Mouse (Mus musculus) megakaryocyte, embryonic 14.5 days (primary cell): ENCODE data around the gene Fbln5. TPM values are rescaled to one million over a fixed set of nuclear protein-coding genes. Genes with fewer than 3 reads are reported as not detected.
A peak's percentile ranks its signal among the peaks of the same experiment; 100 is the strongest.

ENCODE experiments used
- H3K27me3 ChIP-seq: replicated peaks from 2 replicates; pipeline ENCODE3; 2012; ENCODE audit warnings: inconsistent platforms
- H3K36me3 ChIP-seq: replicated peaks from 2 replicates; pipeline ENCODE3; 2012; ENCODE audit warnings: low read length, inconsistent platforms, mixed read lengths
- H3K4me1 ChIP-seq: 2 replicates; pipeline ENCODE4 v1.6.1; 2012; ENCODE audit warnings: inconsistent platforms
- H3K4me3 ChIP-seq: replicated peaks from 2 replicates; pipeline ENCODE3; 2012; ENCODE audit warnings: moderate library complexity, mild to moderate bottlenecking, inconsistent platforms
- H3K9me3 ChIP-seq: 2 replicates; pipeline ENCODE4 v1.6.1; 2012; ENCODE audit warnings: inconsistent platforms
- FLI1 ChIP-seq: IDR thresholded peaks from 2 replicates; pipeline ENCODE4 v1.6.1; 2012; ENCODE audit warnings: low read length, inconsistent platforms, mixed read lengths
- GATA1 ChIP-seq: IDR thresholded peaks from 3 replicates; pipeline ENCODE4 v1.6.1; 2012; ENCODE audit warnings: mixed read lengths, low read length, inconsistent platforms, borderline replicate concordance
- polyA plus RNA-seq: library from polyadenylated mRNA; stranded (reverse); fragments of >175 nt; gene quantifications from 2 replicates; pipeline ENCODE4 v1.2.3, GENCODE M21; 2012; ENCODE audit warnings: low replicate concordance; ENCODE audit not compliant: insufficient read depth

Gene Fbln5
- polyA plus RNA-seq, 1 experiment, result not detected

- H3K4me1 ChIP-seq, result peaks cover 7% of the 10 kb centered on the region; the same call in 1 of the 2 replicates
Measured at GRCm38 (mm10) chr12:101740045-101740444, 78.8 kb downstream of the Fbln5 start.

GRCm38 (mm10) chr12:101718755-101719150 lies 100.1 kb downstream of the Fbln5 start:
- H3K4me3 ChIP-seq, result peak overlapping the region; percentile 92
- TF ChIP-seq GATA1, result no peak
- TF ChIP-seq FLI1, result no peak

More at GRCm38 (mm10) chr12:101740045-101740444, 78.8 kb downstream of the Fbln5 start:
- Histone ChIP-seq H3K9me3 (peaks cover 10% of the 10 kb centered on the region), H3K27me3 (no peaks in the 10 kb centered on the region), H3K4me3 (no peak overlapping the region), H3K36me3 (no peaks in the 10 kb centered on the region)
- no peak for TF ChIP-seq FLI1
- no peak for TF ChIP-seq GATA1

DNA sequence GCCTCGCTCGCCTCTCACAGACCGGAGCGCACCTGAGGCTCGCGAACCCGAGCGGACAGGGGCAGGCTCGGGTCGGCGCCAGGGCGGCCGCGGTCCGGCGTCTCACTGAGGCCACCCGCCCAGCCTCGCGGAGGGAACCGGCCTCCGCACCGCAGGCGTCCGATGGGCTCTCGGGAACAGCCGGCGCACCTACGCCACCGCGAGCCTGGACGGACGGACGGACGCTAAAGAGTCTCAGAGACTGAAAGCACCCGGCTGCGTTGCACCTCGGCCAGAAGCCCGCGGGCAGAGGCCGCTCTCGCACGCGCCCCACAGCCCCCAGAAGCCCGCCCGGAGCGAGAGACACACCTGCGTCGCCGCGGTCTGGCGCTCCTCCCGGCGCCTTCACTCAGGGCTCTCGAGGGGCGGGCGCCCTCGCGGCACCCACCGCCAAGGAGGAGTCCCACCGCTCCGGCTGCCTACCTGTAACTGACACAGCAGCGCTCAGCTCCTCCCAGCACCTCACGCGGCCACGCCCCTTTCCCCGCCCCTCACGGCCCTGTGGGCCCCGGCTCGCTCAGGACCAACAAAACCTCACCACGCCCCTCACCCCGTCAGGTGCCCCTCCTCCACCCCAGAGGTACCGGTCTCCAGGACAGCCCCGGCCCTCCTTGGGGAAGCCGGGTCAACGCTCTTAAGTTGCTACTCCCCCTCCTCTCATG lies 100.7 kb downstream of the Fbln5 start, which contains the start of gene Tc2n:
TSS of gene Tc2n (minus strand) at position 470 of the 701 bp plus-strand sequence.
- Histone ChIP-seq H3K27me3 (peaks cover 26% of the 10 kb centered on the region), H3K4me3 (peak within 1 kb of the TSS; percentile 92), H3K9me3 (no peaks in the 10 kb centered on the region), H3K36me3 (no peaks in the 10 kb centered on the region), H3K4me1 (peaks cover 13% of the 10 kb centered on the region)
- no peak for TF ChIP-seq GATA1
- TF ChIP-seq FLI1, result no peak

More at GRCm38 (mm10) chr12:101718755-101719150, 100.1 kb downstream of the Fbln5 start:
- peaks cover 26% of the 10 kb centered on the region for H3K27me3 ChIP-seq
- no peaks in the 10 kb centered on the region for H3K9me3 ChIP-seq
- peaks cover 13% of the 10 kb centered on the region for H3K4me1 ChIP-seq
- H3K36me3 ChIP-seq, result no peaks in the 10 kb centered on the region

- Histone ChIP-seq H3K9me3 (no peaks in the 10 kb centered on the region), H3K4me3 (no peak overlapping the region), H3K4me1 (no peaks in the 10 kb centered on the region), H3K36me3 (no peaks in the 10 kb centered on the region), H3K27me3 (no peaks in the 10 kb centered on the region)
- TF ChIP-seq FLI1, result no peak
- no peak for TF ChIP-seq GATA1
Measured at GRCm38 (mm10) chr12:101699176-101699575, 119.7 kb downstream of the Fbln5 start.

Other genes with a start within 250 kb of the Fbln5 start
- not detected in 2 replicates for gene Tc2n, start 100.5 kb downstream of the Fbln5 start, polyA plus RNA-seq
- 0.22 TPM in 1 of 2 replicates, not detected in the other for gene Trip11, start 94.2 kb upstream of the Fbln5 start, polyA plus RNA-seq
- 0.38 TPM in 1 of 2 replicates, not detected in the other for gene Atxn3, start 139.2 kb upstream of the Fbln5 start, polyA plus RNA-seq
- gene Cpsf2, start 156.9 kb upstream of the Fbln5 start, polyA plus RNA-seq, result 2.3 and 4.4 TPM in 2 replicates